Mouse (Mus musculus) neural tube, embryonic 10.5 days (tissue): Measurements from ENCODE around the gene A930004D18Rik.

Experiments
- DNase-seq: peaks from one replicate; pipeline ENCODE4 v3.0.0-alpha.2; 2017; ENCODE audit warnings: low spot score; ENCODE audit errors: extremely low spot score

A930004D18Rik gene

DNA sequence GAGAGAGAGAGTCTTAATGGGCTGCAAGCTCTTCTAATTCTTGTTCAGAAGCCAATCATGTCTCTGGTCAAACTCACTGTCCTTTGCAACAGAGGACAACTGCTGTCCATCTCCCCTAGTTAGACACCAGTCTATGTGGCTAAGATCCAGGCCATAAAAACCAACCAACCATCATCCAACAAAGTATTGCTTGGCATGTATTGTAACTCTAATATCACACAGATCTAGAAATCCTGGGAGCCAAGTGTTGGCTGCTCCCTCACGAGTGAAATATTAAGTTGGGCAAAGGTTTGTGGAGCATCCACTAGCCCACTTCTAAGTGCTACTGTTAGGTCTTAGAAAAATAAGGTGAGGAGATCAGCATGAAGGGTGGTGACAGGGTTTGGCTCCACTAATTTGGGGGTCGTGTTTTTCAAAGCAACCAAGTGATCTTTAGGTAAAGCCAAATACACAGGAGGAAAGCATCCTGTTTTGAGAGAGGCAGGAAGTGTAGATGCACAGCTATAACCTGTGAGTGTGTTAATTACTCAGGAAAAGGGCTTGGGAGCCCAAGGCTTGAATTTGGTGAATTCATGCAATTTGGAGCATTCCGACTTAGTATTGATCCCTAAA, 710 bp upstream of the A930004D18Rik start:
- no peak for DNase-seq

DNA sequence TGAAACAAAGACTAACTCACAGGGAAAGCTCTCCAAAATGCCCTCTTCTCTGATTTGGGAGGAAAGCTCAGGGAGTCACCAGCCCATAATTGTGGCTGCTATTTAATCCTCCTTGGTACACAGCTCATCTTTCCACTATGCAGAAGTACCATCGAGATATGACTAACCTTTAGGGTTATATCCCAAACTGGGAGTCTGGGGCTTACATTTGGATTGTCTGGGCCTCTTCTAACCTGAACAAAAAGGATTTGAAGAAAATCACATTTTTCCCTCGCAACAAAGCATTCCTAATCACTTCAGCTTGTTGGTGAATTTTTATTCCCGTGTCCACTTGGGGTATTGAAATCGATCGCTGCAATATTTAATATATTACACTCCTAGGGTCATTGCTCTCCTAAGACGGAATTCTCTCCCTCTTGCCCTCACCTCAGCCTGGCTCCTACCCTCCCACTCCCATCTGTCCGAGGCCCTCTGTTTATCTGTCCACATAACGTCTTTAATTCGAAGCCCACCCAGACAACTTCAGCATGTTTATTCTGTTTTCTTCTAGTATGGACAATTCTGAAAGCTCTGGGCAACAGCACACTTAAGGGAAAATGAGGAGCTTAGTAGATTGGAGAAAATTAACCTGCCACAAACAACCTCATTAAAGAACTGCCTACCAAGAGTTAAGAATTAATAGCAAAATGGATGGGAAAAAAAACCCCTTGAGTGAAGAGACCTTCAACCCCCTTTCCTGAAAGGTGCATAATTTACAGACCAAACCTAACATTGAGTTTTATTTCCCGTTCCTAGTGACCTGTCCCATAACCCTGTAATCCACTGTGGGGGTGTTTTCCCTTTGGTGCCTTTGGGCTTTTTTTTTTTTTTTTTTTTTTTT, 2.9 kb downstream of the A930004D18Rik start:
- DNase-seq, result no peak

DNA sequence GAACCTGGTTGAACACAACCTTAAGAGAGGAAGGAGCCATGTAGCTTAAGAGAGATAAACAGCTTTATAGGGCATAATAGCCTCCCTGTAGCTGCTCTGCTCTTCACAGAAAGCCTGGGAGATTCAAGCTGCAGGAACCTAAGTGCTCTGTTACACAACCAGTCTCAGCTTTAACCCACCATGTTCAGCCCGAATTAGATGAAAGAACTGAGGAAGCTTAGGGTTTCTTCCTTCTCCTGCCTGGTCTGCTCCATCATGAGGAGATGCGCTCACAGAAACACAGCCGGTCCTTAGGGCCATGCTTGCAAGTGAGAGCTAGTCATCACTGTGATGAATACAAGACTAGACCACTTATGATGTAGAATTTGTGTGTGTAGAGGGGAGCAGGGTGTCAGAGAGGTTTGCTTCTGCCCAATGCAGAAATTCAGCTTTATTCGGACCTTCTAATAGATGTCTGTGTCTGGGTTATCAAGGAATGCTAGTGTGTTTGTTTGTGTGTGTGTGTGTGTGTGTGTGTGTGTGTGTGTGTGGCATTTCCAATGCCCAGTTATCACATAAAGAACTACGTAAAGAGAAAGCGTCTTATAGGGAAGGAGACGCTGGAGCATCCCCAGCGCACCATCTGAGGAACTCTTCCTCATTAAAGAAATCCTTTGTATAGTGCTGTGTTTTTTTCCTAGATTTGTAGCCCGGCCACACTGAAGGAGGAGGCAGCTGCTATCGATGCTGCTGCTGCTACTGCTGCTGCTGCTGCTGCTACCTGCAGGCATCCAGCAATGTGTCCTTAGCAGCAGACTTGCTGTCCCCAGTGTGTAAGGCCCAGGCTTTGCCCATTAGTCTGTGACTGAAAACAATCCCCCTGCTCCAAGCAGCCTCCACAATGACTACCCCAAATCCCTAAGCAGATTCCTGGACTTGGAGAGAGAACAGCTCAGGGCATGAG, 4.1 kb downstream of the A930004D18Rik start:
- DNase-seq, result peak; percentile 42

DNA sequence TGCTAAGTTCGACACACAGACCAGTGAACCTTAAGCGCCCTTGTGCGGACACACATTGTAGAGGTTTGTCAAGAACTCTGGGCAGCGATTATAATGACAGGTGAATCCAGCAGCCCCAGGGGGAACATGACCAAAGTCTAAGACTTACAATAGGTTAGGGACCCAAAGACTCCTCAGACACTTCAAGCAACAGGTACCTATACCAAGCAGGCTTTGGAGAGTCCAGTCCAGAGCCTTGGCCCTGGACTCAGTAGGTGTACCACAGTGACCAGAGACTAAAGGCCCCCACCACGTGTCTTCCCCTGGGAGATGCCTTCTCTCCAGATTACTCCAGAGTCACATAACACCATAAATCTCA, 5.0 kb downstream of the A930004D18Rik start:
- peak; percentile 50 for DNase-seq

DNA sequence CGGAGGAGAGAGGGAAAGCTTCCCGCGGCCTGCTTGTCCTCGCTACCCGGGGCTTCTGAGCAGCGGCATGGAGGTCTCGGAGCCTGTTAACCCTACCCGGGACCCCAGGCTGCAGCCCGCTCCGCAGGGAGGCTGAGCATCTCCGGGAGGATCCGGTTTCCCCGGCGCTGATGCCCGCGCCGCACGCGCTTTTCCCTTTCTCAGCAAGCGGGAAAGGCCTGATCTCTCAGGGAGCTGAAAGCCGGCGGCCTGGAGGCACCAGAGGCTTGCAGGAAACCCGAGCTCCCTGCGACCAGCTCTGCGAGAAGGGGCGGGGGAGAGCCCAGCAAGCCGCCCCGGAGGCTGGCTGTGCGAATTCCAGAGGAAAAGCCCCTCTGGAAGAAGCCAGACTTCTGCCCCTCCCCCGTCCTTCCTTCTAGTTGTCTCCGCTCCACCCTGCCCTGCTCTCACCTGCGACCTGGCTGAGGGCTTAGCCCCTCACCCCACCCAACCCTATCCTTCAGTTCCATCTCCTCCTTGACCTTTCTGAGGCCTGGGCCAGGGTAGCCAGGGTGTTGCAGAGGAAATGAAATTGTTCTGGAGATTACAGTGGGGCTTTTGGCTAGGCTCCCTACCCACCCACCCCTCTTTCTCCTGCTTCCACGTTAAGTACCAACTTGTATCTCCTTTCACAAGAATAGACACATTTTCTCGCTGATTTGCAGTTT, 5.6 kb downstream of the A930004D18Rik start:
- peak; percentile 81 for DNase-seq

DNA sequence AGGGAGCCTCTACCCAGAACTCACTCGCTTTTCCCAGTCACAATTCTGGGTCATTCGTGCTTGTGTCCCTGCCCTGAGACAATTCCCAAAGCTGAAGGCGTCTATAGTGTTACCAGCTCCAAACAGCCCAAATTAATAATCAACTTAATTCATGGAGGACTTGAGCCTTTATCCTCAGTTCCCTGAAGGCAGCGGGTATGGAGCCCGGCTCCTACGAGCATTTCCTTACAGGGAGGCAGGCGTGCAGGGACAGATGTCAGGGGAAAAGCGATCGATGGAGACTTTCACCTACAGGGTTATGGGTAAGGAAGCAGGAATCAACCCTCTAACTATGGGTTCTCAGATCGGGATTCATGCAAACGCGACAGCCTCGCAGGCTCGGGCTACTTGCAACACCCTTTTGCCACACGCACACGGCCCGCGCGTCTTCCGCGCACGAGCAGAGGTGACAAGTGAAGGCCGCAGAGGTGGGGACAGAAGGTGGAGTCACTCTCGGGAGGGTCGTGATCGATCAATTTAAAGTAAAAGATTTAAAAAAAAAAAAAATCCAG, 6.2 kb downstream of the A930004D18Rik start:
- peak; percentile 74 for DNase-seq

DNA sequence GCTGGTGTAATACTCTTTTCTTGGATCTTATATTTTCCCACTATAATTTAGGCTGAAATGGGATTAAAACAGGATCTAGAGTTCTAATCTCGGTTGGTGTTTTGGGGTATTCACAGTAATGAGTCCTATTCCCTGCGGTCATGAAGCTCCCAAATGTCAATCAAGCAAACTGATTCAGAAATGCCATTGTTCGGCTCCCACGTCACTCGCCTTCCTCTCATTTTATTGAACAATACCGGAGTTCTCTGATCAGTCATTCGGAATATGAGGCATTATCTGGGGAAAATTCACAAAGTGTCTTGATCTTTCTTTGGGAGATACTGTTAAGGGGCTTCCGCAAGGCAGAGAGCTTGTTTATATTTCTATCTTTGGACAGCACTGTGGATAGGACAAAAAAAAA, 7.0 kb downstream of the A930004D18Rik start:
- peak; percentile 38 for DNase-seq

DNA sequence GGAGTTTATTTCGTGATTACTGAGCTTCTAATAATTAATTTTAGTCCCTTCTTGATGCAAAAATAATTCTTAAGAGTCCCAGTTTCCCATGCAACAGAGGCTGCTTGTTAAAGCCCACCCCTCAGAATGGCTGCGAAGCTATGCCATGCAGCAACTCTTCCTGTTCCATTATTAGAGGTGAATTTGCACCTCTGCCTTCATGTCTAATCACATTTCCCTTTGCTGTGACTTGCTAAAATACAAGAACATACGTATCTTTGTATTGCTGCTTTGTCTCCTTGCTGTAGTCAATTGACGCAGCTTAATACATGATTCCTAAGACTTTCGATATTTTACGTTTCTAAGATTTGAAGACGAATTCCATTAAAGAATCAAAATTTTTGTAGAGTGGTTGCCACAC, 7.9 kb downstream of the A930004D18Rik start:
- no peak for DNase-seq

DNA sequence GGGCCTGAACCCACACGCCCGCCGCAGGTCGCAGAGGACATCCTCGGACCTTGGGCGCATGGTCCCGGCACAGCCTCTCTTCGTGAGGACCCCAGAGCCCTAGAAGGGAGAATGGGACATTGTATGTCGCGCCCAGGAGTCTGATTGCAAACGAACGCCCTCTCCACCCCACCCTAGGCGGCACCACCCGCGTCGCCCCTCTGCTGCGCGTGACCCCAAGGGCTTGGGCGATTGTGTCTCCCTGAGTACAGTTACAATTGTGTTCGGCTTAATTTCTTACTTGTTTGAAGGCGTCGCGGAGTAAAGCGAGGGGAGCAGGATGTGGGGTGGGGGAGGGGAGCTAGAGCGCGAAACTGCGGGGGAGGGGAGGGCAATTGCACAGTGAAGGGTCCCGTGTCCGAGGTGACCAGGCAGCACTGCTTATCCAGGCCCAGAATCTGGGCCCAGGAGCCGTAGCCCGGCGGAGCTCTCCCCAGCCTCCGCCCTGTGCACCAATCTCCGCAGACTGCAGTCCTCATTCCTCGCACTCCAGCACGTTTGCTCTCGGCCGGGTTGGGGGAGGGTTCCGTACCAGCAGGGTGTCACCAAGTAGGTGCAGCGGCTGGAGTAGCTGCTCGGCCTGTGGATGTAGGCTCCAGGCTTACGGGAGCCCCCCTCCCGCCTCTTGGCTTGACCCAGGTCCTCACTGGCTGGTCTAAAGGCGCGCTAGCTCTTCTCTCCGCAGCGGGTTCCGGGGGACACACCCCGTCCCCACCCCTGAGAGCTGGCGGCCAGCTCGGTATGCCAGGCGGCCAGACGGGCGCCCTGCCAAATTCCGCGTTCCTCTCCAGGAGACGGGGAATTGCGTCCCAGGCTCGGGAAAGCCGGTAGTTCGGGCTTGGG, 9.2 kb downstream of the A930004D18Rik start:
- peak; percentile 90 for DNase-seq

DNA sequence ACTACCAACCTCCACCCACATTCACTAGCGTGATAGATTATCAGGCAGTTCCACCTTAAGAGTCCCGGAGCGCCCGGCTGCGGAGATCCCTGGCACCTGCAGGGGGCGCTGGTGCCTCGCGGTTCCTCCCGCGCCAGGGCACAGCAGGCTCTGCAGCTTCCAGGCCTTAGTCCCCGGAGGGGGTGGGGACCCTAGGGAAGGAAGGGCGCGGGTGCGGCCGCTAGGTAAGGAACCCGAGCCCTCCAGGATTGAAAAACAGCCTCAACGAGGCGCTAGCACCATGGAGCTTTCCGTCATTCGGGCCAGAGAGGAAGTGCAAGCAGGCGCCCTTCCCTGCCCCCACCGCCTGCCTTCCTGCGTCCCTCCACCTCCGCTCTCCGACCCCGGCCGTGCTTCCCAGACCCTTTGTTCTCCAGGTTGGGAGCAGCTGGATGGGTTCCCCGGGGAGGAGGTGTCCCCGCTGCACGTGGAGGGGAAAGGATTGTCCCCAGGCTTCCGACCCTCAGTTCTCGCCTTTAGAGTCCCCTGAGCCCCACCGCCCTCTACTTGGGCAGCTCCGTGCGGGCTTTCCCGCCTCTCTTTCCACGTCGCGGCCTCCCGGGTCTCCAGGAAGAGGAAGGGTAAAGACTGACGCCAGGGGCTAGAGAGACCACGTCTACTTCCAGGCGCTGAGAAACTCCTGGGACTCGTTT, 9.9 kb downstream of the A930004D18Rik start:
- peak; percentile 95 for DNase-seq

DNA sequence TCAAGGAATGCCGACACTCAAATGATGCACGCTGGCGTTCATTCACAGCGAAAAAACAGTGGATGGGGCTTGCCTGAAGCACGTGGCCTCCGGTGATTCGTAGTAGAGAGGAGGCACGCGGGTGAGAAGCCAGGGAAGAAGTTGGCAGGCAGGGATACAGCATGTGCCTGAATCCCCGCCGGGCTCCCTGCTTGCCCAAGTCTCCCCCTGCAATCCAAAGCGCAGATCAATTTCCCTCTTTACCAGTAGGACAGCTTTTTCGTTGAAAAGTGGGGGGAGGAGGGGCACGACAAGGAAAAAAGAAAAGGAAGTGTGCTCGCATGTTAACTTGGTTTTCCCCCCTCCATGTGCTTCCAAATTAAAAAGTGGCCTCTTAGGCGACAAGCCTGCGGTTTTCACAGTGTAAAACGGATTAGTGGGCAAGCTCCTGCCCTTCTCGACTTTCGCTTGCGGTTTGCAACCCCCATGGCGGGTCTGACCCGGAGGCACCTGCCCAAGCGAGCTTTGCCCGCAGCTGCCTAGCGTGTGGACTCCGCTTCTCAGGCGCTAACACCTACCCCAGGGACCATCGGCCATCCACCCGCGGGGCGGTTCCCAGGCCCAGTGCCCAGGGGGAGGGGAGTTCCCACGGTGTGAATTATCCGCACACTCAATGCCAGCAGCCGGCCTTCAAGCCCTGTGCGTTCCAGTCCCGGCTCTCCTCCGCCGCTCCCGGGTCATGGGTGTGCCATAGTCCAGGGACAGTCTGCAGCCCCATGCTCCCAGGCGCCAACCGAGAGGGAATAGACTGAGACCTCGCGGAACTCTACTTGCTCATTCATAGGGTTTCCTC, 11.2 kb downstream of the A930004D18Rik start:
- DNase-seq, result peak; percentile 77

DNA sequence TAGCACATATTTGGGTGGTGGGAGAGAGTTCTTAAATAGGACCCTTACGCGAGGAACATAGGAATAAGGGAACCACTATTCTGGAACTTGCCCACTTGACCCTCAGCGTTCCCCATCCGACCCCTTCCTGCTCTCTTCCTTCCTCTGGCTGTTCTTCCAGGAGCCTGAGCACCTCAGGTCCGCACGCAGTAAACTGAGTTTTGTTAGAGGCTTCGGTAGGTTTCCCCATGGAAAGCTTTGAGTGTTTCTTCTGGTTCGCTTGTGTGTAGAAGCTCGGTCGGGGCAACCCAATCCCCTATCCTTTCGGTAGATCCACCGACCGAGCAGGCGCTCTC, 11.8 kb downstream of the A930004D18Rik start:
- no peak for DNase-seq

DNA sequence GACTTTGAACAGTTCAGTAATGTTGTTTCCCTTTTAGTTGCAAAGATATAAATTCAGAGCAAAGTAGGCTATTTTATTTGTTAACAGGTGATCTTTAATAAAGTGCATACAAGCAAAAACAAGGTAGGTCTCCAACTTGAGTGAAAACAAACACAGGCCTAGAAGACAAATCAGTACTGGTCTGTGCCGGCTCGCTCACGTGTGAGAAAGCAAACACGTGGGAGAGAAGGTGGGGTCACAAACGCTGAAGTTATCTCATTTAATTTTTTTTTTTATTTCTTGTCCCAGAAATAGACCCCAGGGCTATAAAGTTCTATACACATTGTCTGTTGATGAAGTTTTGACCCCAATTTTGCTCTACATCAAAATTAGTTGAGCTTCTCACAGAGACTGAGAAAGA, 12.4 kb downstream of the A930004D18Rik start:
- no peak for DNase-seq

DNA sequence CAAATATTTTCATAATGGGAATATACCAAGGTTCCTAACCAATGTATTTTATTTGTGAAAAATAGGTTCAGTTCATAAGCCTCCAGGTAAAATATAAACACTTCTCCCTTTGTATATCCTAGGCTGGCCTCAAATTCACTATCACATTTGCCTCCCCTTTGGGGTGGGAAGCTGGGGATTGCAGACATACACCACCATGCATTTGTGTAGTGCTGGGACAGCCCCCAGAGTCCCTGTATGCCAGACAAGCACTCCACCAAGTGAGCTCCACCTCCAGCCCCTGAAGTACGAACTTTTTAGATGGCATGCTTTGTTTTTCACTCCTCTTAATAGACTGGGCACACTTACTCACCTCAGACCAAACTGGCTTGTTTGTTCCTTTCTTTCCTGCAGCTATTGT, 14.7 kb downstream of the A930004D18Rik start:
- no peak for DNase-seq

DNA sequence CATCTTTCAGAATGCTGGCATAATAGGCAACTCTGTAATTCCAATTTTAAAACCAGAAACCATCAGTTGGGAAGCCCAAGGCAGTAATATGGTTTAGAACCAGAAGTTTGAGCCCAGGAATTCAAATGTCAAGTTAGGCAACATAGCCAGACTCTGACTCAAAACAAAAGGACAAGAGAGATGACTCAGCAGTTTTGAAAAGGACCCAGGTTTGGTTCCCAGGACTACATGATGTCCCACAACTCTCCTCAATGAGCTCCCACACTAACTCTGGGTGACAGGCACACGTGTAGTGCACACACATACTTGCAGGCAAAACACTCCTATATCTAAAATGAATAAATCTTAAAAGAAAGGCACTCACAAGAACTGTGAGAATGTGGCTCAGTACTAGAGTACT, 18.4 kb downstream of the A930004D18Rik start:
- no peak for DNase-seq

DNA sequence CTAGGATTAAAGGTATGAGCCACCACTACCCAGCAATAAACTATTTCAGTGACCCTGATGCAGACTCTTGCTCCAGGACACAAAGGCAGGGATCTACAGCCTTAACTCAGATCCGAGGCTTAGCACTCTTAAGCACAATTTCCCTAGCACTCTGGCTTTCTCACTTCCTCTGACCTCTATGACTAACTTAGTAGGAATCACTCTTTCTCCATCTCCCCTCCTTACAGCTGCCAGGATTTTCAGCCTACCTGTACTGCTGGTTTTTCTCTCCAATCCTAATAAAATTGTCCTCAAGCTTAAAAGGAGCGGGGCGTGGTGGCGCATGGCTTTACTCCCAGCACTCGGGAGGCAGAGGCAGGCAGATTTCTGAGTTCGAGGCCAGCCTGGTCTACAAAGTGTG, 20.2 kb downstream of the A930004D18Rik start:
- DNase-seq, result no peak

DNA sequence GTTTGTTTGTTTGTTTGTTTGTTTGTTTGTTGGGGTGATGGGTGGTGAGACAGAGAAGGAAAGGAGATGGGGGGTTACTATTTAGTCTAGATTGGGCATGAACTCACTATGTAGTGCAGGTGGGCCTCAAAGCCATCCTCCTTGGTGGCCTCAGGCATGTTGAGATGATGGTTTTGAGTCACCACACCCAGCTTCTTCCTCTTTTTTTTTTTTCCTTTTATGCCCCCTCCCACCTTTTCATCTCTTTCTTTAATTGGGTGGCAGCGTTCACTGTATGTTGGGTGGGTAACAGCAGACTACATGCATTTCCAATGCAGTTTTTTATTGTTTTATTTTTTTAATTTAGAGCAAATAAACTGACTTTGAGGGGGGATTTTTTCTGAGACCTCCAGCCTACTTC, 20.9 kb downstream of the A930004D18Rik start:
- DNase-seq, result no peak

DNA sequence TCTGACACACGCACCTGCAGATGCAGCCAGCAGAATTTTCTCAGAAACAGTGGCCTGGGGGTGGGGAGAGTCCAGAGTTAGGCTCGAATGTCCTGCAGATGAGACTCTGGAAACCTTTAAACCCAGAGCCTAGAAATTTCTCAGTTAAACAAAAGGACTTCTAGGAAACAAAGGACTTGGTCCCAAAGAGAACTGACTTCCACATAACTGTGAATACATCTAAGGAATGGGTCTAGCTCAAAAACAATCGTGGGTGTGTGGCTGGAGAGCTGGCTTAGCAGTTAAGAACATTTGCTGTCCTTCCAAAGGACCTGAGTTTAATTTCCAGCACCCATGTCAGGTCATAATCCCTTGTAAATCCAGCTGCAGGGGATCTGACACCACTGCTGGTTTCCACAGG, 22.0 kb downstream of the A930004D18Rik start:
- no peak for DNase-seq

DNA sequence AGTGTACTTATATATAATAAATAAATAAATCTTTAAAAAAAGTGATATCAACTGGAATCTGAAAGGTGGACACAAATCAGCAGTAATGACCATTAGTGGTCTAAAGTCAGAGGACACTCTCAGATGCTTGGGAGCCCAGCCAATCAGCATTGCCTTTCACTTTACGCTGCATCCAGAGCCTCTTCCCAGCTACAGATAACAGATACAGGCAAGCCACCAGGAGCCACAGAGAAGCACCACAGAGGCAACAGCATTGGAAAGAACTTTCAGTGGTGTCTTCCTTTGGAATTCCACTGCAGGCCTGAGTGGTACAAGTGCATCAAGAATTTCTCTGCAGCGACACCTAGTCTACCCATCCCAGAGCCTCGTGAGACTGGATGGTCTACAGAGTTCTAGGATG, 24.7 kb downstream of the A930004D18Rik start:
- DNase-seq, result no peak
